Mouse (Mus musculus) forebrain, embryonic 11.5 days (tissue): ENCODE measurements around the gene H2-Aa. TPM values are rescaled to one million over a fixed set of nuclear protein-coding genes. Genes with fewer than 3 reads are reported as not detected.

ENCODE experiments used
- ATAC-seq: fragments of 200-750 bp; cut with Nextera tagmentation; replicated peaks from 2 replicates; pipeline ENCODE4 v1.8.0; 2017; ENCODE audit warnings: moderate TSS enrichment; ENCODE audit not compliant: low FRiP score
- DNase-seq: peaks from one replicate; pipeline ENCODE4 v3.0.0-alpha.2; 2017; ENCODE audit warnings: low spot score
- H3K27ac ChIP-seq: fragments of 300-500 bp; sonication (generic); 2 replicates; pipeline ENCODE4 v1.5.1; 2014; ENCODE audit warnings: low read depth, low read length
- H3K27me3 ChIP-seq: fragments of 300-500 bp; sonication (generic); 2 replicates; pipeline ENCODE4 v1.6.1; 2014; ENCODE audit warnings: mild to moderate bottlenecking, low read length, mixed read lengths; ENCODE audit not compliant: control insufficient read depth, insufficient read depth
- H3K36me3 ChIP-seq: fragments of 300-500 bp; sonication (generic); 2 replicates; pipeline ENCODE4 v1.6.1; 2014; ENCODE audit warnings: mild to moderate bottlenecking, low read length, moderate library complexity, mixed read lengths; ENCODE audit not compliant: control insufficient read depth, insufficient read depth
- H3K4me1 ChIP-seq: fragments of 300-500 bp; sonication (generic); replicated peaks from 2 replicates; pipeline ENCODE4 v1.6.1; 2014; ENCODE audit warnings: low read length, mixed read lengths; ENCODE audit not compliant: control insufficient read depth, insufficient read depth
- H3K4me2 ChIP-seq: fragments of 300-500 bp; sonication (generic); 2 replicates; pipeline ENCODE4 v1.6.1; 2014; ENCODE audit warnings: low read depth, mild to moderate bottlenecking, low read length, moderate library complexity, mixed read lengths; ENCODE audit not compliant: severe bottlenecking
- H3K4me3 ChIP-seq: fragments of 300-500 bp; sonication (generic); 2 replicates; pipeline ENCODE4 v1.5.1; 2014; ENCODE audit warnings: low read depth, low read length
- H3K9ac ChIP-seq: fragments of 300-500 bp; sonication (generic); 2 replicates; pipeline ENCODE4 v1.6.1; 2014; ENCODE audit warnings: low read length
- H3K9me3 ChIP-seq: fragments of 300-500 bp; sonication (generic); 2 replicates; pipeline ENCODE4 v1.6.1; 2016; ENCODE audit warnings: low read length, mixed read lengths; ENCODE audit not compliant: control insufficient read depth
- WGBS: fragments of 180-500 bp; shearing (Covaris S2); extraction: QIAGEN DNeasy Blood & Tissue Kit; methylation state at CpG from one replicate; pipeline ENCODE4 v1.1.7; 2014; 5-methylcytosine and 5-hydroxymethylcytosine counted together
- polyA plus RNA-seq: library from polyadenylated mRNA; unstranded; fragments of >200 nt; fragmentation: Nextera tagmentation; extraction: Ambion mirVana; gene quantifications from 2 replicates; pipeline ENCODE4 v1.2.1, GENCODE M21; 2014

H2-Aa gene
- polyA plus RNA-seq, 1 experiment from 2014 or later, result not detected

DNA sequence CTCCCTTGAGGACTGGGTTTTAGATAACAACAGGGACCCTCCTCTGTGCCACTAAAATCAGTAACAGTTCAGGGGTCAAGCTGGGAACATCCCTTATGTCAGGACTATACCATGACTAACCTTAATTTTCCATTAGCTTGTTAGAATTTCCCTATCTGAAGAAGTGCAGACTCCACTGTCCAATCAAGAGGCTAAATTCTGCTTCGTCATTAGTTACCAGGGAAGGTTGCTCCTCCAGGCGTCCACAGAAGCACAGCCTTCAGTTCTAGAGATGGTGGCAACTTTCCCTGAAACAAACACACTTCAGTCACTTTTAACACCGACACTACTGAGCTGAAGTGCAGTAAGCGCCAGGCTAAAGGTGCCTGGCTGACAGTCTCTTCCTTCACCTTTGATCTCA lies 17.1 kb upstream of the H2-Aa start:
- Histone ChIP-seq H3K4me2 (no peak overlapping the region), H3K36me3 (no peaks in the 10 kb centered on the region), H3K27ac (no peak overlapping the region), H3K4me1 (no peaks in the 10 kb centered on the region), H3K4me3 (no peak overlapping the region), H3K27me3 (no peaks in the 10 kb centered on the region), H3K9ac (no peak overlapping the region), H3K9me3 (no peaks in the 10 kb centered on the region)
- ATAC-seq (no peak), DNase-seq (no peak)
- 30% methylated on average over 4 of the region's 4 CpGs for WGBS

GRCm38 (mm10) chr17:34303789-34304188 lies 16.2 kb upstream of the H2-Aa start:
- no peak overlapping the region for H3K27ac ChIP-seq
- H3K4me1 ChIP-seq, result no peaks in the 10 kb centered on the region
- 92% methylated on average over 2 of the region's 2 CpGs for WGBS
- H3K9me3 ChIP-seq, result no peaks in the 10 kb centered on the region
- no peak overlapping the region for H3K4me3 ChIP-seq
- DNase-seq (no peak), ATAC-seq (no peak)
- no peak overlapping the region for H3K4me2 ChIP-seq
- H3K9ac ChIP-seq, result no peak overlapping the region
- no peaks in the 10 kb centered on the region for H3K36me3 ChIP-seq
- H3K27me3 ChIP-seq, result no peaks in the 10 kb centered on the region

- no peak for ATAC-seq
- H3K9me3 ChIP-seq, result no peaks in the 10 kb centered on the region
- no peak overlapping the region for H3K4me2 ChIP-seq
- H3K36me3 ChIP-seq, result no peaks in the 10 kb centered on the region
- no peak overlapping the region for H3K27ac ChIP-seq
- no peak overlapping the region for H3K4me3 ChIP-seq
- DNase-seq, result no peak
- H3K4me1 ChIP-seq, result no peaks in the 10 kb centered on the region
- H3K9ac ChIP-seq, result no peak overlapping the region
- 88% methylated on average over 4 of the region's 4 CpGs for WGBS
- no peaks in the 10 kb centered on the region; the same call in 1 of the 2 replicates for H3K27me3 ChIP-seq
Observed at GRCm38 (mm10) chr17:34301670-34302190, 14.1 kb upstream of the H2-Aa start.

- no peak overlapping the region for H3K4me2 ChIP-seq
- no peaks in the 10 kb centered on the region; the same call in 1 of the 2 replicates for H3K27me3 ChIP-seq
- 81% methylated on average over 23 of the region's 23 CpGs for WGBS
- H3K4me1 ChIP-seq, result no peaks in the 10 kb centered on the region
- no peak for ATAC-seq
- H3K27ac ChIP-seq, result no peak overlapping the region
- H3K9ac ChIP-seq, result no peak overlapping the region
- H3K9me3 ChIP-seq, result no peaks in the 10 kb centered on the region
- H3K4me3 ChIP-seq, result no peak overlapping the region
- H3K36me3 ChIP-seq, result no peaks in the 10 kb centered on the region
- DNase-seq, result no peak
Observed at GRCm38 (mm10) chr17:34300691-34301566, 13.3 kb upstream of the H2-Aa start.

DNA sequence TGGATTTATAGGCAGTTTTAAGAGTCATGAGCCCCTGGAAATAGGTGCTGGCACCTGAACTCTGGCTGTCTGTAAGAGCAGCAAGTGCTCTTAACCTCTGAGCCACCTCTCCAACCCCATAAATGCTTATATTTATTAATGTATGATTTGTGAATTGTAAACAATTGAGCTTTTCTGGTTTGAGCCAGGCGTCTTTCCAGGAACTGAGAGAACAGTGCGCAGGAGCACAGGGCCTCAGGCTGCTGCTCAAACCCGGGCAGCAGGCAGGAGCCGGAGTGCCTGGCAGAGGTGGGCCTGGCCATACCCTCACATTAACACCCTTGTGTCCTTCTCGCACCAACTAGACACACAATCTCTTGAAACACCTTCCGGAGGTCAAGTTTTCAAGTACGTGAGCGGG lies 12.4 kb upstream of the H2-Aa start:
- H3K27me3 ChIP-seq, result no peaks in the 10 kb centered on the region; the same call in 1 of the 2 replicates
- no peak overlapping the region for H3K4me3 ChIP-seq
- H3K9ac ChIP-seq, result no peak overlapping the region
- no peak overlapping the region for H3K27ac ChIP-seq
- no peak overlapping the region for H3K4me2 ChIP-seq
- H3K36me3 ChIP-seq, result no peaks in the 10 kb centered on the region
- DNase-seq (no peak), ATAC-seq (no peak)
- WGBS, result 84% methylated on average over 8 of the region's 8 CpGs
- no peaks in the 10 kb centered on the region for H3K4me1 ChIP-seq
- no peaks in the 10 kb centered on the region for H3K9me3 ChIP-seq

- no peaks in the 10 kb centered on the region for H3K9me3 ChIP-seq
- no peak for ATAC-seq
- H3K9ac ChIP-seq, result no peak overlapping the region
- no peak overlapping the region for H3K4me3 ChIP-seq
- H3K4me2 ChIP-seq, result no peak overlapping the region
- DNase-seq, result no peak
- 65% methylated on average over 3 of the region's 3 CpGs for WGBS
- no peaks in the 10 kb centered on the region for H3K4me1 ChIP-seq
- no peaks in the 10 kb centered on the region; the same call in 1 of the 2 replicates for H3K27me3 ChIP-seq
- no peak overlapping the region for H3K27ac ChIP-seq
- H3K36me3 ChIP-seq, result no peaks in the 10 kb centered on the region
Observed at GRCm38 (mm10) chr17:34299356-34299755, 11.7 kb upstream of the H2-Aa start.

DNA sequence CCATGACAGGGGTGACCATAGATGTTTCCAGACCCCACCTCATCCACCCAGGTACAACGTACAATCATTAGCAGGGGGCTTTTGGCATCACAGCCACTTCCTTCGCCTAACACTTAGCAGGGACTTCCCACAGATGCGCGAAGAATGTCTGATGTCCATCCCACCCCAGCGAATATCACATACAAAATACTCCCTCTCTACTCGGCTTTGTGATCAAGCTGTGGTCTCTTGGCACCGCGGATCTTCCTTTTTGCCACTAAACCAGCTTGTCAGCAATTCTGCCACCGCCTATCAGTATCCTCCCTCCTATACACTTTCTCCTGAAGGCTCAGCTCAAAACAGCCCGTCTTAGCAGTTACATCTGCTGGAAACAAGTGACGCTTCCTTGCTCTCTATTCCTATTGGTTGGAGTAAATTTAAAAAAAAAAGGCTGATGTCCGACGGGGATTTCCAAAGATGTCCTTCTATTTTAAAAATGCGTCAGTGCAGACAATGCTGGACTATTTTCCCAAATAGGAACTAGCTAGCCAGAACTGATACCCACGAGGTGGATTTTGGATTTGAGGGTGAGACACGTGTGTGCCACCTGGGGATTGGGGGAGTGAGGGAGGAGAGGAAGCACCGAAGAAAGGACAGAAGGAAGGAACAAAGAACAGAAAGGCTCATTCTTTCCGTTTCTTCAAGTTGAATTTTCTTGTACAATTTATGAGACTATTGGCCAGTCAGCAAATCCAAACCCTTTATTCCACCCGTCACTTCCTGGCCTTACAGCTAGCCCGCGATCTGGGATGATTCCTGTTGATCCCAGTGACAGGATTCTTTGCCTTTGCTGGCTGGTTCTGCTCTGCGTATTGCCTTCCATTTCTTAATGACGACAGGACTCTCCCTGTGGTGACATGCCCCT lies 8.5 kb upstream of the H2-Aa start:
- DNase-seq (no peak), ATAC-seq (0 out of 2 replicates have a peak, but pooled peaks have one; percentile 27)
- H3K27me3 ChIP-seq, result no peaks in the 10 kb centered on the region; the same call in 1 of the 2 replicates
- no peaks in the 10 kb centered on the region for H3K9me3 ChIP-seq
- H3K4me1 ChIP-seq, result no peaks in the 10 kb centered on the region
- H3K9ac ChIP-seq, result peak overlapping the region; percentile 35; the same call in 1 of the 2 replicates
- H3K27ac ChIP-seq, result no peak overlapping the region
- H3K36me3 ChIP-seq, result no peaks in the 10 kb centered on the region
- peak overlapping the region; percentile 21; the same call in 1 of the 2 replicates for H3K4me3 ChIP-seq
- 22% methylated on average over 23 of the region's 23 CpGs for WGBS
- H3K4me2 ChIP-seq, result peak overlapping the region; percentile 47; the same call in 1 of the 2 replicates

- H3K4me1 ChIP-seq, result no peaks in the 10 kb centered on the region
- H3K4me2 ChIP-seq, result no peak overlapping the region
- H3K9me3 ChIP-seq, result no peaks in the 10 kb centered on the region
- no peak for ATAC-seq
- H3K27me3 ChIP-seq, result no peaks in the 10 kb centered on the region; the same call in 1 of the 2 replicates
- no peak overlapping the region for H3K27ac ChIP-seq
- H3K9ac ChIP-seq, result no peak overlapping the region
- H3K36me3 ChIP-seq, result no peaks in the 10 kb centered on the region
- no peak overlapping the region for H3K4me3 ChIP-seq
- no peak for DNase-seq
Observed at GRCm38 (mm10) chr17:34295307-34295706, 7.7 kb upstream of the H2-Aa start.
